Mouse (Mus musculus): ENCODE measurements around the gene Lif. TPM values are rescaled to one million over a fixed set of nuclear protein-coding genes. Genes with fewer than 3 reads are reported as not detected.

Gene Lif
- total and polyA plus RNA-seq, 2 experiments from 2014 or later = 0.05 TPM; not detected in 1

DNA sequence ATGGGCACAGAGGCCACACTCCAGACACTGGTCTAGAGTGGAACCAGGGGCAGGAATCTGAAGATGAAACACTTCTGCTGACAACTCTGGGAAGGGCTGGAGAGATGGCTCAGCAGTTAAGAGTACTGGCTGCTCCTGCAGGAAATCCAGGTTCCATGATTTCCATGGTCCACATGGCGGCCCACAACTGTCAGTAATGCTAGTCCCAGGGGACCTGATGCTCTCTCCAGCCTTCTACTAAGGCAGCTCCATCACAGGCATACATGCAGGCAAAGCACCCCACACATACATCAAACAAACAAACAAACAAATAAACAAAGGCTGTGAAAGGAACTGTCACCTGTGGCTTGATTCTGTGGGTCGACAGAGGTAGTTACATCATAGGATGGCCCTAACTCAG is 48.7 kb downstream of the Lif start:
- no peak for TF ChIP-seq CTCF (IDR thresholded peaks at IDR 0.05)
- no peak for ATAC-seq (ENCODE audit: low FRiP score)
- peak; percentile 64 for DNase-seq (ENCODE audit: low spot score)

DNA sequence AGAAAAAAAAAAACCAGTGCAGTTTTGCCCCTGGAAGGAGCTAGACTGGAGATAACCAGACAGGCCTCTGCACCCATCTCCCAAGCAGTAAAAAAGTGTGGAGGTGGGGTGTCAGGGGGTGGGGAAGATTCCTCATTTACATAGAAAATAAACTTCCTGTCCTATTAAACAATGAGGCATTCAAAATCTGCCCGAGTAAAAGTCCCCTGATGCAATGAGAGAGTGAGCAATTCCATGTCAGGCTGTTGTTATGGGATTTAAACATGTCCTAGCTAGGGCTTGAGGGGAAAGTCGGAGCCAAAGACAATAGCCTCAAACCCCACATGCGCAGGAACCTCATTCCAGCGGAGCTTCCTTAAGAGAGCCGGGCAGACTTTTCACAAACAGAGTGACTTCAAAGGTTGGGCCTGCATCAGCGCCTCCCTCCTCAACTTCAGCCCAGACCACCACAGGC is 50.7 kb downstream of the Lif start:
- H3K27me3 ChIP-seq (ENCODE audit: insufficient read depth, low read length) = no peaks in the 10 kb centered on the region

More for the DNA sequence above, 48.7 kb downstream of the Lif start:
- H3K27me3 ChIP-seq (ENCODE audit: insufficient read depth, low read length) = no peaks in the 10 kb centered on the region
- H3K9ac ChIP-seq (replicated peaks; ENCODE audit: low read length, poor library complexity, severe bottlenecking) = no peak overlapping the region
- no peaks in the 10 kb centered on the region for H3K36me3 ChIP-seq (ENCODE audit: insufficient read depth, low read length)
- no peaks in the 10 kb centered on the region for H3K9me3 ChIP-seq (ENCODE audit: low read length)
- H3K4me2 ChIP-seq (ENCODE audit: low read depth, low read length, poor library complexity, severe bottlenecking) = no peak overlapping the region
- WGBS = 57% methylated on average over 2 of the region's 2 CpGs
- no peak overlapping the region for H3K27ac ChIP-seq (ENCODE audit: low read depth, low read length)
- no peaks in the 10 kb centered on the region for H3K4me1 ChIP-seq (ENCODE audit: insufficient read depth, low read length)
- H3K4me3 ChIP-seq (ENCODE audit: low read depth, low read length) = no peak overlapping the region

DNA sequence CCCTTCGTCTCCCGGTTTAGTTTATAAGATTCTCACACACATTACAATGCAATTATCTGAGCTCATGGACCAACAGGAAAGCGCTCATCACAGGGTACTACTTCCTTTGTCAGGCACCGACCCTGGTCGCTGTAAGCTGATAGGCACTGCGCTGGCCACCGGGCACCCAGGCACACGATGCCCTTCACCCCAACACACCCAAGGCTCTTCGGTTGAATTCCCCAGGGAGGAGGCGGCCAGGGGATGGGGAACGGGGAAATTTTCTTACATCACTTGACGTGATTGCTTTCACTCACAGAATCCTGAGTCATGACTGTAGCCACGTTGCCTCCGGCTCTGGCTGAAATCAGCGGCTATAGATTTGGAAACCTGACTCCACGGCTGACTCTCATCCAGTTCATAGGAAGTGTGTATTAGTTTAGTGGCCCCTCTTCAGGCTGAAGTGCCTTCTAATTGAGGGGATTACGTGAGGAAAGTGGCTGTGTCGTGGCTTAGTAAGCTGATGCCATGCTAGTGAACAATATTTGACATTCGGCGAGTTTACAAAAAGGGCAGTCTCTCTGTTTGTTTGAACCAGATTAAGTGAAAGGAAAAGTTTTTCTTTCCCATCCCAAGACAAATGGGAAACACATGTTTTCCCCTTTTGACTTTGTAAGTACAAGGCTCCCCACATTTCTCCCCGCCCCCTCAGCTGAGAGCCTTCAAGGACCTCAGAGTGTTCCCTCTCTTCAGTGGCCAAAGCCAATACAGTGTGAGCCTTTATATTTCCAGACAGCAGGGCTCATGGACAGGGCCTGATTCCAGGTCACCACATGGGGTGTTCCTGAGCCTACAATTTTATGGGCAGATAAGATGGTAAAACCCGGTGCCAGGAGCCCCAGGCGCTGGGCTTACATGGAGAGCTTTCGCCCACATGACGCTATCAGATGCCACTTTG is 51.4 kb downstream of the Lif start:
- H3K27me3 ChIP-seq (ENCODE audit: insufficient read depth, low read length) = no peaks in the 10 kb centered on the region
- H3K27ac ChIP-seq (ENCODE audit: low read depth, low read length) = no peak overlapping the region; the same call in 1 of the 2 replicates
- no peak overlapping the region for H3K9ac ChIP-seq (replicated peaks; ENCODE audit: low read length, poor library complexity, severe bottlenecking)
- no peak for TF ChIP-seq CTCF (IDR thresholded peaks at IDR 0.05)
- 45% methylated on average over 25 of the region's 25 CpGs for WGBS
- H3K9me3 ChIP-seq (ENCODE audit: low read length) = no peaks in the 10 kb centered on the region
- no peak overlapping the region for H3K4me2 ChIP-seq (ENCODE audit: low read depth, low read length, poor library complexity, severe bottlenecking)
- DNase-seq (ENCODE audit: low spot score) = peak; percentile 54
- H3K4me1 ChIP-seq (ENCODE audit: insufficient read depth, low read length) = no peaks in the 10 kb centered on the region
- H3K4me3 ChIP-seq (ENCODE audit: low read depth, low read length) = no peak overlapping the region
- ATAC-seq (ENCODE audit: low FRiP score) = no peak
- no peaks in the 10 kb centered on the region for H3K36me3 ChIP-seq (ENCODE audit: insufficient read depth, low read length)

More for the DNA sequence above, 50.7 kb downstream of the Lif start:
- Histone ChIP-seq H3K36me3 (ENCODE audit: insufficient read depth, low read length) (no peaks in the 10 kb centered on the region), H3K4me3 (ENCODE audit: low read depth, low read length) (no peak overlapping the region), H3K9ac (replicated peaks; ENCODE audit: low read length, poor library complexity, severe bottlenecking) (no peak overlapping the region), H3K4me2 (ENCODE audit: low read depth, low read length, poor library complexity, severe bottlenecking) (no peak overlapping the region), H3K27ac (ENCODE audit: low read depth, low read length) (no peak overlapping the region), H3K9me3 (ENCODE audit: low read length) (no peaks in the 10 kb centered on the region), H3K4me1 (ENCODE audit: insufficient read depth, low read length) (no peaks in the 10 kb centered on the region)
- no peak for ATAC-seq (ENCODE audit: low FRiP score)
- no peak for DNase-seq (ENCODE audit: low spot score)
- TF ChIP-seq CTCF (IDR thresholded peaks at IDR 0.05) = no peak
- WGBS = 21% methylated on average over 6 of the region's 6 CpGs

DNA sequence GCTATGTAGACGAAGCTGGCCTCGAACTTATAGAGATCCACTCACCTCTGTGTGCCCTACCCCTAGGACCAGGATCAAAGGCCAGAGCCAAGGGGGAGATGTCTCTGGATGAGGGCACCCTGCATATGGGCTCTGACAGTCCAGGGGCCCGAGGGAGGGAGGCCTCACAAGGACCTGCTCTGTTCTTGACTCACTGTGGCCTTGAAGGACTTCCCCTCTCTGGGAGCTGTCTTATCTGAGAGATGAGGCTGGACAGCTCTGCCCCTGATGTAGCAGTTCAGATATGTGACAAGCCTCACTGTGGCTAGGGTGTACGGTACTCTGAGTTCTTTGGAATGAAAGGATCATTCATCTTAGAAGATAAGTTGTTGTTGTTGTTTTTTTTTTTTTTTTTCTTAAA is 52.3 kb downstream of the Lif start:
- no peak for TF ChIP-seq CTCF (IDR thresholded peaks at IDR 0.05)
- H3K27ac ChIP-seq (ENCODE audit: low read depth, low read length) = no peak overlapping the region
- 96% methylated on average over 4 of the region's 4 CpGs for WGBS
- DNase-seq (ENCODE audit: low spot score) (no peak), ATAC-seq (ENCODE audit: low FRiP score) (no peak)
- H3K36me3 ChIP-seq (ENCODE audit: insufficient read depth, low read length) = no peaks in the 10 kb centered on the region
- no peak overlapping the region for H3K4me3 ChIP-seq (ENCODE audit: low read depth, low read length)
- H3K4me2 ChIP-seq (ENCODE audit: low read depth, low read length, poor library complexity, severe bottlenecking) = no peak overlapping the region
- H3K9me3 ChIP-seq (ENCODE audit: low read length) = no peaks in the 10 kb centered on the region
- no peaks in the 10 kb centered on the region for H3K4me1 ChIP-seq (ENCODE audit: insufficient read depth, low read length)
- H3K27me3 ChIP-seq (ENCODE audit: insufficient read depth, low read length) = no peaks in the 10 kb centered on the region
- no peak overlapping the region for H3K9ac ChIP-seq (replicated peaks; ENCODE audit: low read length, poor library complexity, severe bottlenecking)

DNA sequence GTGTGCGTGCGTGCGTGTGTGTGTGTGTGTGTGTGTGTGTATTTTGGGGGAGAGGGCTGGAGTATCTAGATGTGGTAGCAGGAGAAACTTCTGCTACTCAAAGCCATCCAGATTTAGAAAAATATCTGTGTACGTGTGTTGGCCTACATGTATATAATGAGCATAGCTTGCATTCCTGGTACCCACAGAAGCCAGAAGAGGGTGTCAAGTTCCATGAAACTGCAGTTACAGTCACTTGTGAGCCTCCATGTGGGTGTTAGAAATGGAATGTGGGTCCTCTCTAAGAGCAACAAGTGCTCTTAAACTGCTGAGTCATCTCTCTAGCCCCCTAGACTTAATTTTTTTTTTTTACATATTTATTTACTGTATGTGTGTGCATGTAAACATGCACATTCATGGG is 53.0 kb downstream of the Lif start:
- no peaks in the 10 kb centered on the region for H3K36me3 ChIP-seq (ENCODE audit: insufficient read depth, low read length)
- ATAC-seq (ENCODE audit: low FRiP score) (no peak), DNase-seq (ENCODE audit: low spot score) (no peak)
- H3K4me3 ChIP-seq (ENCODE audit: low read depth, low read length) = no peak overlapping the region
- H3K27ac ChIP-seq (ENCODE audit: low read depth, low read length) = no peak overlapping the region
- H3K4me1 ChIP-seq (ENCODE audit: insufficient read depth, low read length) = no peaks in the 10 kb centered on the region
- no peak overlapping the region for H3K4me2 ChIP-seq (ENCODE audit: low read depth, low read length, poor library complexity, severe bottlenecking)
- H3K9ac ChIP-seq (replicated peaks; ENCODE audit: low read length, poor library complexity, severe bottlenecking) = no peak overlapping the region
- H3K9me3 ChIP-seq (ENCODE audit: low read length) = no peaks in the 10 kb centered on the region
- TF ChIP-seq CTCF (IDR thresholded peaks at IDR 0.05) = no peak
- WGBS = 84% methylated on average over 4 of the region's 4 CpGs
- no peaks in the 10 kb centered on the region for H3K27me3 ChIP-seq (ENCODE audit: insufficient read depth, low read length)

DNA sequence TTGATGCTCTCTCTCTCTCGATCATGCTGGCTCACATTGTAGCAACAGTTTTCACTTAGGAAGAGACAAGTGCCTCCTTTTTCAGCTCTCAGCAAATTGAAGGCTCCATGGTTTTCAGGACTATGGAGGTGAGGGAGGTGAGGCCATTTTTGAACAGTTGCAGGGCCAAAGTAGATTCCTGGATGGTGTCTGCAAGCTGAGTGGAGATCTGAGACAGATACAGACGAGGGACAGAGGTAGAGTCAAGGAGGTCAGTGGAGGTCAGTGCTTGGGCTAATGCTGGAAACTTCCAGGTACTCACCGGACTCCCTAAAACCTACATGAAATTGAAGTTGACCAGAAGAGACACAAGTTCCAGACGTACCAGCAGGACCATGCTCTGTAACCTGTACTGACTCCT is 54.8 kb downstream of the Lif start:
- no peaks in the 10 kb centered on the region for H3K9me3 ChIP-seq (ENCODE audit: low read length)

More for the DNA sequence above, 54.8 kb downstream of the Lif start:
- Histone ChIP-seq H3K4me2 (ENCODE audit: low read depth, low read length, poor library complexity, severe bottlenecking) (no peak overlapping the region), H3K9ac (replicated peaks; ENCODE audit: low read length, poor library complexity, severe bottlenecking) (no peak overlapping the region), H3K27ac (ENCODE audit: low read depth, low read length) (no peak overlapping the region), H3K4me1 (ENCODE audit: insufficient read depth, low read length) (no peaks in the 10 kb centered on the region), H3K36me3 (ENCODE audit: insufficient read depth, low read length) (no peaks in the 10 kb centered on the region), H3K4me3 (ENCODE audit: low read depth, low read length) (no peak overlapping the region), H3K27me3 (ENCODE audit: insufficient read depth, low read length) (no peaks in the 10 kb centered on the region)
- TF ChIP-seq CTCF (IDR thresholded peaks at IDR 0.05) = no peak
- WGBS = 79% methylated on average over 4 of the region's 4 CpGs
- ATAC-seq (ENCODE audit: low FRiP score) (no peak), DNase-seq (ENCODE audit: low spot score) (no peak)
